Mouse (Mus musculus) right cerebral cortex, adult 18-20 months (tissue): Measurements from ENCODE around the gene Elmo3.

ENCODE experiments used
- DNase-seq: peaks from one replicate; pipeline ENCODE4 v3.0.0; 2022; ENCODE audit warnings: mixed read lengths

Elmo3 gene

DNA sequence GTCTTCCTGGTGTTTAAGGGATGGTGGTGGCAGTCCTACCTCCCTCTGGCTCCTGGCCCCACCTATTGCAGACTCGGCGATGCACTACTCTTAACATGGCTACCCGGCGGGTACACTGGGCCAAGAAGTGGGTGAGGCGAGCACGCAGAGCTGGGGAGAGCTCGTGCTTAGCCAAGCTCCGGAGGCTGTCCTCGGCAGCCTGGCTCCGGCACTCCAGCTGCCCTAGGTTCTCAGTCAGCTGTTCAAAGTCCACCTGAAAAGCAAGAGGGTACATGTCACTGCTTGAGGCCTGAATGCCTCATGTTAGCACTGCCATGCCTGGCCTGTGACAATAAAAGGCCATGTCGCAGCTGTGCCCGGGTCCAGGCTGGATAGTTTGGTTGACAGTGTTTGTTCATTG, 24.9 kb downstream of the Elmo3 start:
- no peak for DNase-seq

DNA sequence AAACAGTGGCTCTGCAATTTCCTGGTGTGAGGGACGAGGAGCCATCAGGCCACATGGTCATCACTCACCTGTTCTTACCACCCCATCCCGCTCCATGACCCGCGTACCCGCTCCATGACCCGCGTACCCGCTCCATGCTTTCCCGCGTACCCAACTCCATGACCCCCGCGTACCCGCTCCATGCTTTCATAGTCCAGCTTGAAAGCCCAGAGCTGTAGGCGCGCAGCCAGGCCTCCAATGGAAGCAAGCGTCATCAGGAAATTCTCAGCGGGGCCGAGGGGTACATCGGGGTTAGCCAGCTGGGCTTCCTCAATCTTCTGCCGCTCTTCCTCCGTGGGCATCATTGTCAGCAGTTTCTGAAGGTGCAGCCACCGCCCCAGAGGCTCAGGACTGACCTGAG, 26.1 kb downstream of the Elmo3 start:
- no peak for DNase-seq

DNA sequence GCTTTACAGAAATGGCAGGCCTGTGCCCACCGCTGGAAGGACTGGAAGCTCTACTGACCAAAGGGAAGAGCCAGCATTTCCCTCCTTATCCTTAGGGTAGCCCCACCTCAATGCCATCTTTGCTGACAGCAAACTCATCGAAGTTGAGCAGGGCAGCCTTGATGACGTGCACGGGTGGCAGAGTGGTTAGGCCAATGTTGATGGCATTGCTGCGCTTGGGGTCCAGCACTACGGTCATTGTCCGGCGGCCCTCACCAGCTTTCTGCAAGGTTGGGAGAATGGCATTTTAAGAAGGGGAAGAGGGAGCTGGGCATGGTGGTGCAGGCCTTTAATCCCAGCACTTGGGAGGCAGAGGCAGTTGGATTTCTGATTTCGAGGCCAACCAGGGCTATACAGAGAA, 26.5 kb downstream of the Elmo3 start:
- DNase-seq = no peak

DNA sequence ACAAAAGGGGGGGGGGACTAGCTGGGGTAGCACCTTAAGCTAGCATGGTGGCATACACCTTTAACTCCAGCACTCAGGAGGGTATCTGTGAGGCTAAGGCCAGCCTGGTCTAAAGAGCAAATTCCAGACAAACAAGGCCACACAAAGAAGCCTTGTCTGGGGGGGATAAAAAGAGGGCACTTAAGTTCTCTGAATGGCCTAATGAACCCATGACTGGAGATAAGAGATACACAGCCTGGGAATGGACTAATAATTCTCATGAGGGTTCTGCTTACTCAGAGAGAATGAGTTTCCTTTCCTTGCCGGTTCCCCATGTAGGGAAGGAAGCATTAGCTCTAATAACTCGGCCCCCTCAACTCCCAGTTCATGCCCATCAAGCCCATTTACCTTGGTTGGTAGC, 27.1 kb downstream of the Elmo3 start:
- DNase-seq = no peak

DNA sequence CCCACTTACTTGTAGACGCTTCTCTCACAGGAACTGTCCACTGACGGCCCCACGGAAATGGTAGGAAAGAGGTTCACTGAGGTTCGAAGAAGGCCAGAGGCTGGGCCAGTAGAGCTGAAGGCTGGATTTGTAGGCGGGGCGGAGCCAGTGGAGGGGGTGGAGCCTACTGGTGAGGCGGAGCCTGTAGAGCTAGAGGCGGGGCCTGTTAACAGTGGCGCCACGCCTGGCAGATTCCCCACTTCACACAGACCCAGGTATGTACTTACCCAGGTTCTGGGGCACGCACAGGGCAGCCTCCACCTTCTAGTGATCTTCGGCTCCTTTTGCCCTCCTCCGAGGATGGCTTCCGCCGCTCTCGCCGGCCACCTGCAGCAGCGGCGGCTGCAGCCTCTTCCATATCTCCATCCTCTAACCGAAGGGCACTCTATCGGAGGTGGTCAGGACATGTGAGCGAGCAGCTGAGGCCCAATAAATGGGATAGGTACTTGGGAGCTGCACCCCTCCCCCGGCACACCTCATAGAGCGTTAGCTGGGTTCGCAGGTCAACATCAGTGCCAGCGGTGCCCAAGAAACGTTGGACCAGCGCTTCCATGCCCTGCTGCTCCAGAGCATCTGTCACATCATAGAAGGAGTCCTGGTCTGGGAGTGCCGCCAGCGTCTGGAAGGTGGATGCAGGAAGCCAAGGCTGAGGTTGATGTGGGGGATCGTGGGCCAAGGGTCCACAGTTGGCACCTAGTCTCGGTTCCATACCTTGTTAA, 31.2 kb downstream of the Elmo3 start:
- no peak for DNase-seq

DNA sequence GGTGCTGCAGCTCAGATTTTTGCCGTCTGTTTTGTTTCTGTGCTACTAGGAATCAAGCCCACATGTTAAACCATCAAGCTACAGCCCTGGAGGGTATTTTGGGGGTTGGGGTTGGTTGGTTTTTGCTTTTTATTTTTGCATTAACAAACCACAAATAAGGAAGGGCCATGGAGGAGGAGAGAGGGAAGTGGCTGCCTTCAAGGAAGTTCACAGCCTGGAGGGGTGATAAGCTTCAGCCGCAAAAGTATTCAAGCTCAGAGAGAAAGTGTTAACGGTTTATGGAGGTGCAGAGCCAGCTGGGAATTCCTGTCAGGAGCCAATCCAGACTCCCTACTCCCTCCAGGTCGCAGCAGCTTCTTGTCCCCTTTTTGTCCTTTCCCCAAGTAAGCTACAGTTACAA, 33.6 kb downstream of the Elmo3 start:
- no peak for DNase-seq

DNA sequence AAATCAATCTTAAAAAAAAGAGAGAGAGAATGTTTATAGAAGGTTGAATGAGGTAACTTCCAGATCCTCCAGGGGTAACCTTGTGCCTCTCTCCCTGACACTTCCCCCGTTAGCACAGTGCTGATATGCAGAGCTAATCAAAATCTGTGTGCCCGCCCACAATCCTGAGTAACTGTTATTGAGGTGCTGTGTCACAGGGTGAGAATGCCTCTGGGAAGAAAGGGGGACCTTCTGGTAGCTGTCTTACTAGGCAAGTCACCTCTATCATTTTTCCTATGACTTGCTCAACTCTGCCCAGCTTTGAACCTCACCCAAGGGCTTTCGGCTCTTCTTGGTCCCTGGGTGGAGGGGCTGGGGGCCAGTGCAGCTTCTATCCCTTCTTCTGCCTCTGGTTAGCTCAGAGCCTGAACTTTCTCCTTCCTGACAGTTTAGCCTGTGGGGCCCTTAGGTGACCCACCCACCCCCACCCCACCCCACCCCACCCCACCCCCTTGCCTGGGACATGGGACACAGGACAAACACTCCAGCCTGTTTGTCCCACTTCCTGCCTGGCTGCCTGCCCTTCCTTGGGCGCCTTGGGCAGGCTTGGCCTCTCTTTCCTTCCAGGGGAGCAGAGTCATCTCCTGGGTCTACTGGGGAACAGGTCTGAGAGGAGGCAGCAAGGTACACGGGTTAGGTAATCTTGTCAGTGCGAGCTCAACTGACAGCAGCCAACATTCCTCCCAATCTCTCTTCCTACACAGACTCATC, 34.7 kb downstream of the Elmo3 start:
- DNase-seq = no peak

DNA sequence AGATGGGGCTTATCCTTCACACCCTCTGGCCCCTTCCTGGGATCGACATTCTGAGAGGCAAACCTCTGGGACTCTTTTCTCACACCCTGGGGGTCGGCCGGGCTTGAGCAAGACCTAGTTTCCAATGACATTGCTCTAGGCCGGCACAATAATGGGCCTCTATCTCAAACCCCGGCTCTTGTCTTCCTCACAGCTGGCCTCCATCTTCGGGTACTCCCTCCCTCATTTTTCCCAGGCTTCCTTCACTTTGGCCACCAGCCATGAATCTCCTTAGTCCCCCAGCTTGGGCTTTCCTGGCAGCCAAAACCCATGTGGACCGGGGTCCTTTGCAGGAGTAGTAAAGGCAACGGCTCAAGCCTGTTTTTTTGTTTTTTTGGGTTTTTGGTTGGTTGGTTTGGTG, 36.0 kb downstream of the Elmo3 start:
- DNase-seq = no peak

DNA sequence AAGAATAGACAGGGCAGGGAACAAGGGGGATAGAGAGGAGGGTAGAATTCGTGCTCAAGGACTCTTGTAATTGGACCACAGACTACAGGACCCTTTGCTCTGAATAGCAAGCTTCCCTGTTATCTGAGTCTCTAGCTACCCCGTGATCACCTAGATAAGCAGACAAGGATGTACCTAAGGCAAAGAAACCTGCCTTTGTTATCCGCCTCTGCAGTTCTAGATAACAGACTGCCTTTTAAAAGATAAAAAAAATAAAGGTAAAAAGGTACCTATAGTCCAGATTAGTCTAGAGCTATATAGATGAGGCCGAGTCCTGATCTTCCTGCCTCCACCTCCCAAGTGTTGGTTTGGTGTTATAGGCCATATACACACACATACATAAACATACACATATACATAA, 37.4 kb downstream of the Elmo3 start:
- DNase-seq = no peak

DNA sequence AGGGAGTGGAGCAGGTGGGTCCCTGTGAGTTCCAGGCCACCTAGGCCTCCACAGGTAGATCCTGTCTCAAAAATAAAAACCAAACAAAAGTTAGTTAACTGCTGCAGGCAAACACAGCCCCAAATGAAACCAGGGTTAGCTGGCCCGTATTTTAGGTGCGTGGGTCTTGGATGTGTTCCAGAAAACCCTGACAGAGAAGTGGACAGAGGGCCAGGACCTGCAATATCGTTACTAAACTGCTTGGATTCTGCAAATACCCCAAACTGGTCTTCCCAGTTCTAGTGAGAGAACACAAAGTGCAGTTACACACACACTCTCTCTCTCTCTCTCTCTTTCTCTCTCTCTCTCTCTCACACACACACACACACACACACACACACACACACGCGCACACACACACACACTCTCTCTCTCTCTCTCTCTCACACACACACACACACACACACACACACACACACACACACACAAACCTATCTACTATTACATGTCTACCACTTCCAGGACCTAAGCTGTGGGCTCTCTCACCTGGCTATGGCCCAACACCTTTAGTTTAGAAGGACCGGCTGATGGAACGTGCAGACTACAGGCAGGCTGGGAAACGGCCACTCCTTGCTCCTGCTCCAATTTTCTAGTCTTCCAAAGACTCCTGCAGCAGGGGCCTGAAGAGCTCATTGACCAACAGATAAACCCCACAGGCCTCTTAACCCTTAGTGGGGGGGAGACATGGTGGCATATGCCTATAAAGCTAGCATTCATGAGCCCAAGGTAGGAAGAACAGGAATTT, 38.6 kb downstream of the Elmo3 start:
- no peak for DNase-seq

DNA sequence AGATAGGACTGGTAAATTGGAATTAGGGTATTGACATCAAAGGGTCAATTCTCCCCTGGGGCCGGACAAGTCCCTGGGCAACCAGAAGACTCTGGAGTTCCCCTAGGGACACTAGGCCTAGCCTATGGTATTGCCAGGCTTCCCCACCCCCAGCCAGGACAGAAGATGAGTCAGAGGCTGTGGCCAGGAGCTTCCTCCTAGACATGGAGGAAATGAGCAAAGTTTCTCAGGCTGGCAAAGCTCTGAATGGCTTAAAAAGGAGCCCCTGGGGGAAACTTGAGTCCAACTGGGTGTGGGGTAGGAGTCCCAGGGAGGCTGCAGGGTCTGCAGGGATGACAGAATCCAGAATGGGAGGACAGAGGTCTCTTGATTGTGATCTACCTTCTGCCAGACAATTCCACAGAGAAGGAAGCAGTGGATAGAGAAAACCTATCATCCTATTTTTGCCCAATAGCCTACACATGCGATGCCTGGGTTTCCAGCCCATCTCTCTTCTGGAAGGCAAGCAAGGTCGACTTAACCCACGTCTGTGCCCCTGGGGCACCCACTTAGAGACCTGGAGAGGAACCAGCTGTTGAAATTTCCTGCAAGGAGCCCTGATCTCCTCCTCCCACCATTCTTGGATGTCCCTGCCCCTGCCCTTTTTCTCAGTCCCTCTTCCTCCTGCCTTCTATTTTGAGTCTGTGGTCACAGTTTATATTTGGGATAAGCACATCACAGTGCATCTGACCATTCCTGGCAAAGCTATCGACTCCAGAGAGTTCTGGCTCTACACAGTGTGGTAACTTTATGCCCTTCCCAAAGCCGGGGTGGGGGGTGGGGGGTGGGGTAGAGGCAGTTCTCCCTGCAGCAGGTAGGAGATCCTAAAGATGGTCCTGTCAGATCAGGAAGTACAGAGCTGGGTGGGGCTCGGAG, 39.9 kb downstream of the Elmo3 start:
- no peak for DNase-seq

DNA sequence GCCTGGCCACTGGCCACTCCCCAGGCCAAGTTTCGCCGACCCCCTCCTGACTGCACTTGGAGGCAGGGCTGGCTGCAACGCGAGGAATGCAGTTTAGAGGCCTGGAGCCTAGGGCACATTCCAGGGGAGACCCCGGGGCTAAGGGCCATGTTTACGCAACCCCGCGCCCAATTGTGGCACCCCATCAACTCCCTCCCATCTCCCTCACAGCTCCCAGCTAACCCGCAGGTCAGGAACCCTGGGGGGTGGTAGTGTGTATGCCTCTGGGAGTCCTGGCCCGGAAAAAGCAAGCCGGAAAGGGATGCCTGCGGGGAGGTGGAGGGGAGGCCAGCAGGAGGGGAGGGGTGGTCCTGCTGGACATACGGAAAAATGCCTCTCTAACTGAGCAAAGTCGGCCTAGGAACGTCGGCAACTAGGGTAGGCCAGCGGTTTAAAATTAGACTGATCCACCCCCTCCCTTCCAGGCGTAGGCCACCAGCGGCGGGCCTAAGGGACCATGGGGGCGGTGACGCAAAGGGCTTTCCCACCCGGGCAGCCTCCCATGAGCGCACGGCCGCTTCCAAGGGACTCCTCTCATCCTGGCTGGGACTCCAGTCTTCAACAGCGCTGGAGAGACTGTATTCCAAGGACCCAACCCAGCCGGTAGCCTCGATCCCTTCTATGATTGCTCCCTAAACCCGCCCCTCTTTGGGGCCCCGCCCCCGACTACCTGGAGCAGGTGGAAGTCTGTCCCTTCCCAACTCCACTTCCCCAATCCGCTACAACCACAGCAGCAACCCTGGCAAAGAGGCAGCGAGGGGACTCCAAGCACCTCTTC, 41.4 kb downstream of the Elmo3 start:
- DNase-seq = peak; percentile 55

DNA sequence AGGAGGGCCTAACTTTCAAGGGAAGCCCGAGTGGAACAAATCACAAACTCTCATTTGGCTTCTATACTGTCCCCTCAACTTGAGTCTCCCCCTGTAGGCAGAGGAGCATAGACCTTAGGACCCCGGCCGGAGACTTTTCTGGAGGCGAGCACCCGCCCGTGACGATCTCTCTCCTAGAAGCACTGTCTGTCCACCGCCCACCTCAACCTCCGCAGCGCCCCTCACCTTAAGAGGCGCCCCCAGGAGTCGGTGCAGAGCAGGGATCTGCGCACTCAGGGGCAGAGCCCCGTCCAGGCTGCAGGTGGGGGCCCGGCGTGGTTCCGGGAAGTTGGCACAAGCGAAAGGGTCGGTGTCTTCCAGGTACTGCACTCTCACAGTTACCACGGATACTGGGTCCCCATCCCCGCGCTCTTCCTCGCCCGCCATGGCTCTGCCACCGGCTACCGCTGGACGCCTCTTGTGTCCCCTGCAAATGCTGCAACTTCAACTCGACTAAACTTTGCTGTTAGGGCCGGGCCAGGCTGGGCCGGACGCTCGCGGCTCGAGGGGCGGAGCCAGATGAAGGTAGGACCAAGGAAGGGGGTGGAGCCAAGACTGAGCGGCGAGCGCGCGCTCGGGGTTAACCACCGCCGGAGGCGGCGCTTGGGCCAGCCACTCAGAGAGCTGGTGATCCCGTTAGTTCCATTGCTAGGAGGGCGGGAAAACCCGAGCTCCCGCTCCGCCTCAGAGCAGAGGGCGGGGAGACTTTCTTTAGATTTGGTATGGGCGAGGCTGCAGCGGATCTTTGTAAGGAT, 42.2 kb downstream of the Elmo3 start, which contains the start of gene Fhod1:
Gene Fhod1, minus strand, starts transcription at position 526 of the 794 bp plus-strand sequence.
- peak; percentile 92 for DNase-seq

DNA sequence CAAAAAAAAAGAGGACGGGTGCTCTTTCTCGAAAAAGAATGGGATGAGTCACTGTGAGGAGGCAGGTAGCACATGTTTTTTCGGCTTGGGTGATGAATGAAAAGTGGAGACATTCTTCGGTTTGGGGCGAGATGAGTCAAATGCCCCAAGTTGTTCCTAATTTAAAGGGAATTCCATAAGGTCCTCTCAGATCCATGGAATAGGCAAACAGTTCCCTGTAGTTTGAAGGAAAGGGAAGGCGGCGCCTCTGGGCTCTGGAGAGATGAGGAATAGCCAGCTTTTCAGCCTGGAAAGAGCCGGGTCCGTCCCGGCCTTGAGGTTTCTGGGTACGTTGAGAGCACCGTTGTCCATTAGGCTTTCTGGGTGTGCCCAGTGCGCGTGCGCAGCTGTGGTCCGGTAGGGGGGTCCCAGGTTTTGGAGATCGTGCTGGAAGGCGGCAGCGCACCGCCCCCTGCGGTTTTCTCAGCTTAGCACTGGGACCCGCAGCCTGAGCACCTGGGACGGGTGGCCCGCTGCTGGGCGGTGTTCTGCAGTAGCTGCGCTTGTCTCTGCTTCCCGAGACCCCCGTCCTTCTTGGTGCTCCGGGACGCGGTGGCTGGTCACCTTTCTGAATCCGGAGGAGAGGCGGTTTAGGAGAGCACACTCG, 43.2 kb downstream of the Elmo3 start, which contains the start of gene Slc9a5:
Gene Slc9a5, plus strand, starts transcription at position 394 of the 646 bp plus-strand sequence.
- peak; percentile 53 for DNase-seq

DNA sequence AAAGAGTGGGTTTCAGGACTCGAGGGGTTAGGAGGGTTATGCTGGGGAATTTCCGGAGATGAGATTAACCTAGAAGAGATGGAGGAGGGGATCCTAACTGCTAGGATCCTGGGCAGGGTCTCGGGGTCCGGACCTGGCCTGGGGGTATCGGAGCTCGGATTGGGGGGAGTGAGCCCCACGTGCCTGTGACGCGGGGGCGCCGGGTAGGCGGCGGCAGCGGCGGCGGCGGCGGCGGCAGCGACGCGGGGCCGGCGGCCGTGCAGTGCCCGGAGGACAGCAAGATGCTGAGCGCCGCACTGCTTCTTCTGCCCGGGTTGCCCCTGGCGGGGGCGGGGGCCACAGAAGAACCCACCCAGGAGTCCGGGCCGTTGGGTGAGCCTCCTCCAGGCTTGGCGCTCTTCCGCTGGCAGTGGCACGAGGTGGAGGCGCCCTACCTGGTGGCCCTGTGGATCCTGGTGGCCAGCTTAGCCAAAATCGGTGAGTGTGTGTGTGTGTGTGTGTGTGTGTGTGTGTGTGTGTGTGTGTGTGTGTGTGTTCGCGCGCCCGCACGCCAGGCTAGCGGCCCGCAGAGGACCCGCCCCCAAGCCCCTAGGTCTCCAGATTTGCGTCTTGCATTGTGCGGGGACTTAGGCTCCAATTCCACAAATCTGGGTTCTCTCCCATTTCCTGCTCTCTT, 43.8 kb downstream of the Elmo3 start:
- peak; percentile 40 for DNase-seq

DNA sequence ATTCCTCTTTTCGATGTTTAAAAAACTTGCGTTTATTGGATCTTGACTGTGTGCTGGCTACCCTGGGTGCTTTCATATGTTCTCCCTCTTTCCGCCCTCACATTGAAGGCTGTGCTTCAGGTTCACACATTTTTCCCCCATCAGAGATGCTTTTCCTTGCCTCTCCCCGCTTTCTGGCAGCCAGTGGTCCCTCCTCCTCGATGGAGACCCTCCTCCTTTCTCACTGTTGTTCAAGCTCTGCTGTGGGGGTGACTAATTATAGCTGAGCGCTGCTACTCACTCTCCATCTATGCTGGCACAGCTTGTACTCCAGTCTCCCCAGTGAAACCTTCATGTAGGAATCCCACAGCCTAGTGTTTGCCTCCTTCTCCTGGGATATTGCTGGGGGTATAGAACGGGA, 44.8 kb downstream of the Elmo3 start:
- DNase-seq = peak; percentile 29

DNA sequence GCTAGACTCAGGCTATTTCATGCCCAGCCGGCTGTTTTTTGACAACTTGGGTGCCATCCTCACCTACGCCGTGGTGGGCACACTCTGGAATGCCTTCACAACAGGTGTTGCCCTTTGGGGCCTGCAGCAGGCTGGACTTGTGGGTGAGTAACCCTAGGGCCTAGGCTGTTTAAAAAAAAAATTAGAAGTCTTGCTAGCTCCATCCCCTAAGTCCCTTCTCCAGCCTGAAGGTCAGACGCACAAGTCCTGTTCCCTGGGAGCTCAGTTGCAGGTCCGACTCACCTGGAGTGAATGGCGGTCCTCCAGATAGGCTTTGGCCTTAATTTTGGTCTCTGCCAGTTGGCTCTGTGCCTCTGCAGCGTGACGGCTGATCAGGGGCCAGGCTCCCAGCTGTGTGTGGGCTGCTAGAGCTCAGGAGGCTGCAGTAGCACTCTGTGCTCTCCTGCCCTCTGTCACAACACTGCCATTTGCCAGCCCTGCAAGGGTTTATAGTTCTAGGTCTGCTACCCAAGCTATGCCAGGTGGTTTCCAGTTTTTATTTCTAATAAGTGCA, 48.3 kb downstream of the Elmo3 start:
- no peak for DNase-seq

DNA sequence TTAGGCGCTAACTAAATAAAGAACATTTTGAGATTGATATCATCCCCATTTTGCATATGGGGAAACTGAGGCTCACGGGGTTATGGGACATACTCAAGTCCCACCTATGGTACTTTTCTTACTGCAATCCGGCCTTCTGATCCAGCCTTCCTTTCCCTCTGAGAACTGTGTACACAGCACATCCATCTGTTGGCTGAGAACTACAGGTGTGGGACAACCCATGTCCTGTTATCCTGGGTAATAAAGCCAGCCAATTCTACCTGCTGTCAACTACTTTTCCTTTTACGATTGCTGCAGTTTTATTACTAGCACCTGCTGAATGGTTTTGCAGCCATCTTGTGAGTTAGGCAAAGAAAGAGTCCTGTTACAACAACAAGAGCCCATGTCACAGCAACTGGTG, 49.1 kb downstream of the Elmo3 start:
- DNase-seq = no peak
